Mouse (Mus musculus): ENCODE results near the gene Furin. TPM values are rescaled to one million over a fixed set of nuclear protein-coding genes. Genes with fewer than 3 reads are reported as not detected.

Furin gene
- polyA plus RNA-seq (2012; rRNA removed) = 25.3 and 40.7 TPM in 2 replicates

GRCm38 (mm10) chr7:80405188-80405695 lies at the start of gene Furin:
Gene Furin (minus strand): TSS chr7:80405436.
- no peak for DNase-seq (ENCODE audit: low spot score)

- DNase-seq (ENCODE audit: low spot score) = no peak
Measured at GRCm38 (mm10) chr7:80454786-80455185, 49.5 kb upstream of the Furin start.

GRCm38 (mm10) chr7:80453997-80454396 lies 48.8 kb upstream of the Furin start:
- no peak for DNase-seq (ENCODE audit: low spot score)

GRCm38 (mm10) chr7:80453121-80453520 lies 47.9 kb upstream of the Furin start:
- no peak for DNase-seq (ENCODE audit: low spot score)

- DNase-seq (ENCODE audit: low spot score) = no peak
Measured at GRCm38 (mm10) chr7:80452241-80452640, 47.0 kb upstream of the Furin start.

GRCm38 (mm10) chr7:80451550-80452232 lies 46.5 kb upstream of the Furin start:
- DNase-seq (ENCODE audit: low spot score) = no peak

GRCm38 (mm10) chr7:80450354-80450753 lies 45.1 kb upstream of the Furin start:
- no peak for DNase-seq (ENCODE audit: low spot score)

GRCm38 (mm10) chr7:80449620-80450091 lies 44.4 kb upstream of the Furin start:
- DNase-seq (ENCODE audit: low spot score) = no peak

GRCm38 (mm10) chr7:80447336-80447735 lies 42.1 kb upstream of the Furin start:
- no peak for DNase-seq (ENCODE audit: low spot score)

GRCm38 (mm10) chr7:80446221-80446878 lies 41.1 kb upstream of the Furin start:
- DNase-seq (ENCODE audit: low spot score) = no peak

GRCm38 (mm10) chr7:80445492-80445891 lies 40.3 kb upstream of the Furin start:
- DNase-seq (ENCODE audit: low spot score) = no peak

- no peak for DNase-seq (ENCODE audit: low spot score)
Measured at GRCm38 (mm10) chr7:80444401-80445249, 39.4 kb upstream of the Furin start.

GRCm38 (mm10) chr7:80443124-80443523 lies 37.9 kb upstream of the Furin start:
- DNase-seq (ENCODE audit: low spot score) = no peak

GRCm38 (mm10) chr7:80441986-80442904 lies 37.0 kb upstream of the Furin start:
- DNase-seq (ENCODE audit: low spot score) = no peak

- no peak for DNase-seq (ENCODE audit: low spot score)
Measured at GRCm38 (mm10) chr7:80440685-80441084, 35.4 kb upstream of the Furin start.

GRCm38 (mm10) chr7:80439789-80440488 lies 34.7 kb upstream of the Furin start:
- no peak for DNase-seq (ENCODE audit: low spot score)

- DNase-seq (ENCODE audit: low spot score) = no peak
Measured at GRCm38 (mm10) chr7:80439032-80439760, 34.0 kb upstream of the Furin start.

GRCm38 (mm10) chr7:80436571-80436970 lies 31.3 kb upstream of the Furin start:
- DNase-seq (ENCODE audit: low spot score) = no peak

GRCm38 (mm10) chr7:80435594-80435993 lies 30.4 kb upstream of the Furin start:
- DNase-seq (ENCODE audit: low spot score) = no peak

- no peak for DNase-seq (ENCODE audit: low spot score)
Measured at GRCm38 (mm10) chr7:80429661-80430060, 24.4 kb upstream of the Furin start.

Data from urinary bladder, adult 2 months (tissue).